Mouse (Mus musculus): ENCODE results near the gene Rcvrn.

DNA sequence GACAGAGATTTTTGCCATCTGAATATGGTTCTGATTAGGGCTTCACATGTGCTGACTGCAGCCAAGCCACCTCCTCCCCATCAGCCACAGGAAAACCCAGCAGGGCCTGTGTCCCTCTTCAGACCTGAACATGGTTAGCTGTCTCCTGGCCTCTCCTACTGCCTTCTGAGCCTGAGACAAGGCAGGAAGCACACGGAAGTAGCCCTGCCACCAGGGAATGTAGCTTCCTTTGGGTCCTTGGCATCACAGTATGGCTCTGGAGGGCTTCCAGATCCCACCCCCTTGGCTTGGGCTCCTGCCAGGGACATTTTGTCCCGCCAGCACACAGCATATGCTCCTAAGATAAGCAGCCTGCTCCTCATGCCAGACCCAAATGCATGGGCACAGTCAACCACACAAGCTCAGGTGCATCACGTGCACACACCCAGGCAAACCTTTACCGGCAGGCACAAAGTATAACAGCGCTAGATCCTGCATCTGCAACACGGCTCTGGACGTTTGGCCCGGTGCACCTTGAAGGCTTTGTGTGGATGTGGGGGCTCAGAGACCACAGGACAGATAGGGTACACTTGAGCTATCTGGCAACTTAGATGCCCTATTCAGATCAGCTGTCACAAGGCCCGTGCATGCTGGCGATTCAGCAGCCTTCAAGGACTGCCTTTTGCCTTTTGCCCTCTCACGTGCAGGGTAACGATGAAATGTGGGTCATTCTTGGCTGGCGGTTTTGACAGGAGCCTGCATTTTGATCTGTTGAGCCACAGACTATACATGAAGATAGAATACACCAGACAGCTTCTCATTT lies 27.4 kb upstream of the Rcvrn start:
- no peak for TF ChIP-seq CTCF (IDR thresholded peaks at IDR 0.05; ENCODE audit: low read depth)
- TF ChIP-seq EP300 (optimal IDR thresholded peaks at IDR 0.05): peak; percentile 48
